Mouse (Mus musculus): ENCODE data around the gene Eri3.

- TF ChIP-seq POLR2A (IDR thresholded peaks at IDR 0.05; ENCODE audit: insufficient read depth, low read depth, low read length) (no peak), CTCF (IDR thresholded peaks at IDR 0.05; ENCODE audit: insufficient read depth, low read depth, low read length) (no peak)
Observed at GRCm38 (mm10) chr4:117657646-117658045, 107.5 kb downstream of the Eri3 start.
